Mouse (Mus musculus) liver, embryonic 12.5 days (tissue): Measurements from ENCODE around the gene Fbxw7. TPM values are rescaled to one million over a fixed set of nuclear protein-coding genes. Genes with fewer than 3 reads are reported as not detected.

Source experiments
- ATAC-seq: fragments of 200-750 bp; cut with Nextera tagmentation; 2 replicates; pipeline ENCODE4 v1.8.0; 2017; ENCODE audit warnings: moderate number of reproducible peaks, mild to moderate bottlenecking, moderate library complexity
- H3K27ac ChIP-seq: fragments of 300-500 bp; sonication (generic); 2 replicates; pipeline ENCODE4 v1.5.1; 2016; ENCODE audit warnings: mild to moderate bottlenecking
- H3K27me3 ChIP-seq: fragments of 300-500 bp; sonication (generic); replicated peaks from 2 replicates; pipeline ENCODE4 v1.6.1; 2016; ENCODE audit warnings: mild to moderate bottlenecking, moderate library complexity
- H3K36me3 ChIP-seq: fragments of 300-500 bp; sonication (generic); 2 replicates; pipeline ENCODE4 v1.6.1; 2016; ENCODE audit warnings: mild to moderate bottlenecking, moderate library complexity
- H3K4me1 ChIP-seq: fragments of 300-500 bp; sonication (generic); 2 replicates; pipeline ENCODE4 v1.6.1; 2016
- H3K4me2 ChIP-seq: fragments of 300-500 bp; sonication (generic); 2 replicates; pipeline ENCODE4 v1.6.1; 2016; ENCODE audit warnings: mild to moderate bottlenecking, moderate library complexity
- H3K4me3 ChIP-seq: fragments of 300-500 bp; sonication (generic); 2 replicates; pipeline ENCODE4 v1.5.1; 2016; ENCODE audit warnings: mild to moderate bottlenecking, moderate library complexity
- H3K9ac ChIP-seq: fragments of 300-500 bp; sonication (generic); 2 replicates; pipeline ENCODE4 v1.6.1; 2016; ENCODE audit warnings: mild to moderate bottlenecking, moderate library complexity
- H3K9me3 ChIP-seq: fragments of 300-500 bp; sonication (generic); replicated peaks from 2 replicates; pipeline ENCODE4 v1.6.1; 2016; ENCODE audit warnings: mild to moderate bottlenecking, moderate library complexity
- WGBS: fragments of 180-500 bp; shearing (Covaris S2); methylation state at CpG from one replicate; pipeline ENCODE4 v1.1.7; 2016; ENCODE audit not compliant: insufficient replicate concordance; 5-methylcytosine and 5-hydroxymethylcytosine counted together
- polyA plus RNA-seq: library from polyadenylated mRNA; unstranded; fragments of >200 nt; fragmentation: Nextera tagmentation; extraction: Ambion mirVana; gene quantifications from 2 replicates; pipeline ENCODE4 v1.2.1, GENCODE M21; 2016

Gene Fbxw7
- polyA plus RNA-seq, 1 experiment from 2014 or later, result 4.9 TPM

GRCm38 (mm10) chr3:84829366-84829765 lies 14.3 kb downstream of the Fbxw7 start:
- no peak for ATAC-seq
- no peak overlapping the region for H3K27ac ChIP-seq
- H3K9ac ChIP-seq, result no peak overlapping the region
- no peak overlapping the region for H3K4me3 ChIP-seq
- no peaks in the 10 kb centered on the region for H3K27me3 ChIP-seq
- H3K4me2 ChIP-seq, result no peak overlapping the region
- H3K9me3 ChIP-seq, result no peaks in the 10 kb centered on the region
- H3K36me3 ChIP-seq, result 0 out of 2 replicates have a peak, but pooled peaks cover 2% of the 10 kb centered on the region
- H3K4me1 ChIP-seq, result peaks cover 24% of the 10 kb centered on the region
- WGBS, result 67% methylated on average over 1 of the region's 1 CpGs

GRCm38 (mm10) chr3:84836029-84836428 lies 21.0 kb downstream of the Fbxw7 start:
- no peak overlapping the region for H3K4me3 ChIP-seq
- no peak; the same call in 1 of the 2 replicates for ATAC-seq
- H3K9me3 ChIP-seq, result no peaks in the 10 kb centered on the region
- no peak overlapping the region for H3K4me2 ChIP-seq
- peaks cover 20% of the 10 kb centered on the region for H3K4me1 ChIP-seq
- WGBS, result 65% methylated on average over 5 of the region's 5 CpGs
- H3K9ac ChIP-seq, result no peak overlapping the region
- H3K27ac ChIP-seq, result no peak overlapping the region
- H3K27me3 ChIP-seq, result no peaks in the 10 kb centered on the region
- no peaks in the 10 kb centered on the region for H3K36me3 ChIP-seq

GRCm38 (mm10) chr3:84837984-84838383 lies 22.9 kb downstream of the Fbxw7 start:
- Histone ChIP-seq H3K36me3 (no peaks in the 10 kb centered on the region), H3K9me3 (no peaks in the 10 kb centered on the region), H3K27ac (no peak overlapping the region), H3K9ac (no peak overlapping the region), H3K4me2 (no peak overlapping the region), H3K27me3 (no peaks in the 10 kb centered on the region), H3K4me1 (peaks cover 14% of the 10 kb centered on the region), H3K4me3 (no peak overlapping the region)
- WGBS, result 72% methylated on average over 3 of the region's 3 CpGs
- ATAC-seq, result no peak

GRCm38 (mm10) chr3:84839499-84839898 lies 24.4 kb downstream of the Fbxw7 start:
- Histone ChIP-seq H3K27ac (no peak overlapping the region), H3K27me3 (no peaks in the 10 kb centered on the region), H3K9ac (no peak overlapping the region), H3K9me3 (no peaks in the 10 kb centered on the region), H3K36me3 (no peaks in the 10 kb centered on the region), H3K4me2 (no peak overlapping the region), H3K4me3 (no peak overlapping the region), H3K4me1 (peaks cover 14% of the 10 kb centered on the region)
- no peak for ATAC-seq
- WGBS, result 74% methylated on average over 5 of the region's 5 CpGs

GRCm38 (mm10) chr3:84841271-84841670 lies 26.2 kb downstream of the Fbxw7 start:
- no peaks in the 10 kb centered on the region for H3K9me3 ChIP-seq
- WGBS, result 82% methylated on average over 4 of the region's 4 CpGs
- H3K27me3 ChIP-seq, result no peaks in the 10 kb centered on the region
- H3K4me3 ChIP-seq, result no peak overlapping the region
- no peaks in the 10 kb centered on the region for H3K36me3 ChIP-seq
- H3K27ac ChIP-seq, result no peak overlapping the region
- 0 out of 2 replicates have a peak, but pooled peaks cover 10% of the 10 kb centered on the region for H3K4me1 ChIP-seq
- no peak overlapping the region for H3K4me2 ChIP-seq
- no peak overlapping the region for H3K9ac ChIP-seq
- ATAC-seq, result no peak

GRCm38 (mm10) chr3:84842793-84843192 lies 27.7 kb downstream of the Fbxw7 start:
- ATAC-seq, result no peak
- H3K4me1 ChIP-seq, result peaks cover 11% of the 10 kb centered on the region
- H3K27ac ChIP-seq, result no peak overlapping the region
- no peak overlapping the region for H3K9ac ChIP-seq
- no peaks in the 10 kb centered on the region for H3K9me3 ChIP-seq
- no peaks in the 10 kb centered on the region for H3K36me3 ChIP-seq
- whole genome bisulfite sequencing, result 56% methylated on average over 2 of the region's 2 CpGs
- H3K27me3 ChIP-seq, result no peaks in the 10 kb centered on the region
- H3K4me3 ChIP-seq, result no peak overlapping the region
- H3K4me2 ChIP-seq, result no peak overlapping the region

- Histone ChIP-seq H3K36me3 (no peaks in the 10 kb centered on the region), H3K4me2 (no peak overlapping the region), H3K27ac (no peak overlapping the region), H3K4me1 (peaks cover 11% of the 10 kb centered on the region), H3K4me3 (no peak overlapping the region), H3K27me3 (no peaks in the 10 kb centered on the region), H3K9me3 (no peaks in the 10 kb centered on the region), H3K9ac (no peak overlapping the region)
- 35% methylated on average over 1 of the region's 1 CpGs for WGBS
- no peak for ATAC-seq
Observed at GRCm38 (mm10) chr3:84843594-84843993, 28.5 kb downstream of the Fbxw7 start.

- ATAC-seq, result 0 out of 2 replicates have a peak, but pooled peaks have one; percentile 44
- H3K27ac ChIP-seq, result no peak overlapping the region
- H3K4me1 ChIP-seq, result peaks cover 38% of the 10 kb centered on the region
- H3K9me3 ChIP-seq, result no peaks in the 10 kb centered on the region
- H3K4me2 ChIP-seq, result no peak overlapping the region
- H3K4me3 ChIP-seq, result no peak overlapping the region
- no peak overlapping the region for H3K9ac ChIP-seq
- WGBS, result 45% methylated on average over 4 of the region's 4 CpGs
- no peaks in the 10 kb centered on the region for H3K27me3 ChIP-seq
- no peaks in the 10 kb centered on the region for H3K36me3 ChIP-seq
Observed at GRCm38 (mm10) chr3:84848798-84849197, 33.7 kb downstream of the Fbxw7 start.

GRCm38 (mm10) chr3:84850418-84850817 lies 35.4 kb downstream of the Fbxw7 start:
- Histone ChIP-seq H3K9ac (no peak overlapping the region), H3K27ac (no peak overlapping the region), H3K4me3 (no peak overlapping the region), H3K9me3 (no peaks in the 10 kb centered on the region), H3K4me1 (peaks cover 45% of the 10 kb centered on the region), H3K4me2 (no peak overlapping the region), H3K36me3 (no peaks in the 10 kb centered on the region), H3K27me3 (no peaks in the 10 kb centered on the region)
- ATAC-seq, result no peak
- 82% methylated on average over 1 of the region's 1 CpGs for WGBS

GRCm38 (mm10) chr3:84851801-84852200 lies 36.7 kb downstream of the Fbxw7 start:
- Histone ChIP-seq H3K36me3 (no peaks in the 10 kb centered on the region), H3K27ac (no peak overlapping the region), H3K4me1 (peaks cover 37% of the 10 kb centered on the region), H3K27me3 (no peaks in the 10 kb centered on the region), H3K4me2 (no peak overlapping the region), H3K4me3 (no peak overlapping the region), H3K9ac (no peak overlapping the region), H3K9me3 (no peaks in the 10 kb centered on the region)
- whole genome bisulfite sequencing, result 67% methylated on average over 1 of the region's 1 CpGs
- ATAC-seq, result no peak

GRCm38 (mm10) chr3:84852877-84853276 lies 37.8 kb downstream of the Fbxw7 start:
- no peaks in the 10 kb centered on the region for H3K9me3 ChIP-seq
- 43% methylated on average over 7 of the region's 7 CpGs for WGBS

GRCm38 (mm10) chr3:84854440-84854839 lies 39.4 kb downstream of the Fbxw7 start:
- H3K4me3 ChIP-seq, result no peak overlapping the region
- H3K27ac ChIP-seq, result no peak overlapping the region
- H3K36me3 ChIP-seq, result no peaks in the 10 kb centered on the region
- peaks cover 44% of the 10 kb centered on the region for H3K4me1 ChIP-seq
- no peaks in the 10 kb centered on the region for H3K9me3 ChIP-seq
- no peak overlapping the region for H3K9ac ChIP-seq
- no peak for ATAC-seq
- 50% methylated on average over 1 of the region's 1 CpGs for WGBS
- H3K27me3 ChIP-seq, result no peaks in the 10 kb centered on the region
- no peak overlapping the region for H3K4me2 ChIP-seq

More at GRCm38 (mm10) chr3:84852877-84853276, 37.8 kb downstream of the Fbxw7 start:
- no peak overlapping the region for H3K4me3 ChIP-seq
- H3K27ac ChIP-seq, result no peak overlapping the region
- no peak overlapping the region for H3K4me2 ChIP-seq
- no peak overlapping the region for H3K9ac ChIP-seq
- H3K36me3 ChIP-seq, result no peaks in the 10 kb centered on the region
- no peak for ATAC-seq
- peaks cover 39% of the 10 kb centered on the region for H3K4me1 ChIP-seq
- H3K27me3 ChIP-seq, result no peaks in the 10 kb centered on the region

- 67% methylated on average over 1 of the region's 1 CpGs for WGBS
- Histone ChIP-seq H3K9me3 (no peaks in the 10 kb centered on the region), H3K36me3 (no peaks in the 10 kb centered on the region), H3K27me3 (no peaks in the 10 kb centered on the region), H3K27ac (0 out of 2 replicates have a peak overlapping the region, but pooled peaks have one; percentile 30), H3K4me1 (peaks cover 25% of the 10 kb centered on the region), H3K4me3 (no peak overlapping the region), H3K9ac (no peak overlapping the region), H3K4me2 (no peak overlapping the region)
- ATAC-seq, result peak; percentile 35
Observed at GRCm38 (mm10) chr3:84860669-84861068, 45.6 kb downstream of the Fbxw7 start.
